Mouse (Mus musculus) stomach, postnatal 0 days (tissue): ENCODE data around the gene Fam193a.

Experiments used
- CTCF ChIP-seq: IDR thresholded peaks from 2 replicates; pipeline ENCODE4 v1.5.1; 2016; ENCODE audit warnings: antibody characterized with exemption, low read depth, mild to moderate bottlenecking, moderate library complexity
- EP300 ChIP-seq: optimal IDR thresholded peaks from 2 replicates; pipeline ENCODE3; 2016; ENCODE audit warnings: antibody characterized with exemption

GRCm38 (mm10) chr5:34520458-34521209 lies 150.9 kb downstream of the Fam193a start:
- no peak for TF ChIP-seq EP300
- TF ChIP-seq CTCF: no peak
